Mouse (Mus musculus) inflammation-experienced regulatory T-cells, adult 6 months (primary cell): ENCODE measurements at regions not wholly inside any gene's neighbourhood (a gene's known extent, or its start where the extent isn't known, plus 50 kb on each side); places are given as distances from the start of the nearest gene placed in this dataset.
"Not testable (repeated sequence)": the region's sequence is repeated elsewhere in the genome, so short reads cannot be mapped to it uniquely, and the experiment has no call there.

Source experiments
- ATAC-seq: one replicate; pipeline ENCODE4 v1.8.0; 2017

DNA sequence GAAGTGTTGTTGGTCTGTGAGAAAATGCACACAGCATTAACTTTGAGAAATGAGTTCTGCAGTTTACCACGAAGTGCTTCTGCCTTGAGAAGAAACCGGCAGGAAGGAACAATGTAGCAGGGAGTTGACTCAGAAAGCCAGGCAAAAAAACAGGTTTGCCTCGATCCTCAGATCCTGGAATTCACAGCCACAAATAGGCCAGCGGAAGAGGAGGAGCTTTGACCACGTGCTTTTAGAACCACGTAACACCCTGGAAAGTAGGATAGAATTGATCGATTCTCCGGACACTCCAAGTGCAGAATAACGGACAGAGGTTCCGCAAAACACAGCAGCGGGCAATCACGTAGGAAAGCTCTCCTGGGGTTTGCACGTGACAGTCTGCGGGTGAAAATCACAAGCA, 106.0 kb upstream of the Rhobtb1 start:
- ATAC-seq = no peak

GRCm38 (mm10) chr10:69046008-69046555, 105.2 kb upstream of the Rhobtb1 start:
- ATAC-seq = no peak

DNA sequence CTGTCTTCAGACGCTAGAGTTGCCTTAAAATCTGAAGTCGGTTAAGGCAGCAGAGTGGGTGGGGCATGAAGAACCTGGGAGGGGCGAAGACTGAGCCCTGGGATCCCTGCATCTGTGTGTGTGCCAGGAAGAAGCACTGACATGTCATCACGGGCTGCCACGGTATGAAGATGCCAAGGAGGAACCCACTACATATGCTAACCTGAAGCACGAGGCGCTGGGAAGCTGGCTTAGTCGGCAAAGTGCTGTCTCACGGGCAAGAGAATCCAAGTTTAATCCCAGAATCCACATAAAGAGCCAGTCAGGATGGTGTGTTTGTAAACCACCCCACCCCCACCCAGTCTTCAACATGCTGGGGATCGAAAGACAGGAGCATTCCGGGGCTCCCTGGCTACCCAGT, 73.2 kb upstream of the Rhobtb1 start:
- no peak for ATAC-seq

DNA sequence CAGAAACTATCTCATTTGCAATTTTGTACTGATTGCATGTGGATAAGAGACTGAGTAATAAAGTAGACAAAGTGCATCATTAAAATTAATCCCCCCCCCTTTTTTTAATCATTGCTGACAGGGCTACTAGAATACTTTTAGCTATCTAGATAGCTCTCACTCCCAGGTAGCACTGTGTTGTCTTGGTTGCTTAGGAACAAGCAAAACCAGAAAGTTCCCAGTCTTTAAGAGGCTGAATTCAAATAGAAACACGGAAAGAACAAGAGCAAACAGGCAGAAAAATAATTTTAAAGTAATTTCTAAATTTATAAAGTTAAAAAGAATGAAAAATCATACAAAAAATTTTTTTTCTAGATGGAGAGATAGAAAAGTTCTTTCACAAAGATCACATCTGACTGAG, 65.0 kb upstream of the Rhobtb1 start:
- ATAC-seq = no peak

- ATAC-seq = no peak
These were observed 59.4 kb upstream of the Rhobtb1 start for GRCm38 (mm10) chr10:69091872-69092271.

GRCm38 (mm10) chr10:69100021-69100420, 51.2 kb upstream of the Rhobtb1 start:
- ATAC-seq = no peak

DNA sequence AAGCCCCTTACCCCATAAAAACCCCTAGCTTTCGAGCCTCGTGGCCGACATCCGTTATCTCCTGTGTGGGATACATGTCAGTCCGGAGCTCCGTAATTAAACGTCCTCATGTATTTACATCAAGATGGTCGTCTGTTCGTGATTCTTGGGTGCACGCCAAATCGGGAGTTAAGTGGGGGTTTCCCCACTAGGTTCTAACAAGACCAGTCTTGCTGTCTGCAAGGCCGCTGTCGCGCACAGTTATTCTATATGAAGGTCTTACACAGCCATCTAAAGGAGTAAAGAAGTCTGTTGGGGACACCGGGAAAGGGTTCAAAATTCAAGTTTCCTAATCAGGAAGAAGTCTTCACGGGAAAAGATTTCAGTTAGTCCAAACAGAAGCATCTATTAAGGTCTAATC, 50.5 kb upstream of the Rhobtb1 start:
- ATAC-seq = not testable (repeated sequence)
